Mouse (Mus musculus): ENCODE results near the gene Lrrc42.

DNA sequence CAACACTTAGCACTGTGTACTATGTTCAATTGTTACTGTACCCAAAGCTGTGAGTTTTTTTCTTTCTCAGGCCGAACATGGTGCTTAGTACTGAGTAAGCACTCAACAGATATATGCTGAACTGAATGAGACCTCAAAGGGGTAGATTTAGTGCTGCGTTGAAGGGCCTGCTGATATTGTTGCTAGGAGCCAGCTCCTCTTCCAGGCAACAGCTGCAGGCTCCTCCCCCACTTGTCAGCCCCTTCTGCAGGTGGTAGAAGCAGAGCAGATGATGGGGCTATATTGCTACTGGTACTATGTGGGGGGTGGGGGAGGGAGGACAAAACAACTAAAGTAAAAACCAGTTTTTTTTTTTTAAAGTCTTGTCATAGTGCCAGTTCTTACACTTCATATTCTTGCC lies 3.9 kb downstream of the Lrrc42 start:
- no peak for TF ChIP-seq CTCF (IDR thresholded peaks at IDR 0.05; ENCODE audit: insufficient read depth, low read depth, low read length)
- no peak for TF ChIP-seq POLR2A (IDR thresholded peaks at IDR 0.05; ENCODE audit: insufficient read depth, low read depth, low read length)
